Mouse (Mus musculus) adrenal gland, postnatal 4 days (tissue): Measurements from ENCODE around the gene Cnksr3. TPM values are rescaled to one million over a fixed set of nuclear protein-coding genes. Genes with fewer than 3 reads are reported as not detected.
A peak's percentile ranks its signal among the peaks of the same experiment; 100 is the strongest.

Experiments used
- DNase-seq, 2 experiments: peaks; one replicate each; pipeline ENCODE4 v3.0.0; 2021 to 2022; ENCODE audit warnings: low spot score in 2 of 2, mixed read lengths in 2 of 2
- total RNA-seq, 2 experiments: library from RNA; stranded (reverse); gene quantifications; 2 replicates each; pipeline ENCODE4 v1.2.3; 2021

Gene Cnksr3
- total RNA-seq, 2 experiments from 2014 or later, result 18.1 to 21.3 TPM

DNA sequence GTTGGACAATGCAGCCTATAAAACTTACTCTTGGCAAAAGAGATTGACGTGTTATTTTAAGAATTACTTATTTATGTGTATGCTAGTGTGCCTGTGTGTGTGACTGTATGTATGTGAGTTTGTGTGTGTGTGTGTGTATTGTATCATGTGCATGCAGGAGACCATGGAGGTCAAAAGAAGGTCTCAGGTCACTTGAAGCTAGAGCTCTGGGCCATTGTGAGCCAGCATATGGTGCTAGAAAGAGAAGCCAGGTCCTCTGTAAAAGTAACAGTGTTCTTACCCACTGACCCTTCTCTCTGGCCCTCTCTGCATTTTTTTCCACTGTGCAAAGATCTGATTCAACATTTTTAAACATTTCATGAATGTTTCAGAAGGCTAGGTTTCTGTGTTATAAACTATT lies 134.1 kb downstream of the Cnksr3 start:
- DNase-seq, result no peak

DNA sequence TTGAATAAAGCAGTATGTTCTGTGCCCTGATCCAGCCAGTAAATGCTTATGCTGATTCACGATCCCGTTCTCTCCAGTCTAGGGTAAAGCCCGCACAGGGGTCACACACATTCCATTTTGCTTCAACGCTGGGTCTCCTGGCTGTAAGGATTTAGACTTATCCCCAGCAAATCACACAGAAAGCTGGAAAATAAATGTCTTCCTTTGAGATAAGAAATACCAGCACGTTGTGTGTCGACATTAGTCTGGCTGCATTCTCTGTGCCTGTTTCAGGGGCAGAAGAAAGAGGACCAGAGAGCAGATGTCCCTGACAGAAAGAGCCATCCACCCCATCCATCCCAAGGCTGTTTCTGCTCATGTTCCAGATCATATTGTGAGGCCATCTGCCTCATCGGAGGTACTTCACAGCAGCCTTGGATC lies 134.6 kb downstream of the Cnksr3 start:
- DNase-seq, result no peak

DNA sequence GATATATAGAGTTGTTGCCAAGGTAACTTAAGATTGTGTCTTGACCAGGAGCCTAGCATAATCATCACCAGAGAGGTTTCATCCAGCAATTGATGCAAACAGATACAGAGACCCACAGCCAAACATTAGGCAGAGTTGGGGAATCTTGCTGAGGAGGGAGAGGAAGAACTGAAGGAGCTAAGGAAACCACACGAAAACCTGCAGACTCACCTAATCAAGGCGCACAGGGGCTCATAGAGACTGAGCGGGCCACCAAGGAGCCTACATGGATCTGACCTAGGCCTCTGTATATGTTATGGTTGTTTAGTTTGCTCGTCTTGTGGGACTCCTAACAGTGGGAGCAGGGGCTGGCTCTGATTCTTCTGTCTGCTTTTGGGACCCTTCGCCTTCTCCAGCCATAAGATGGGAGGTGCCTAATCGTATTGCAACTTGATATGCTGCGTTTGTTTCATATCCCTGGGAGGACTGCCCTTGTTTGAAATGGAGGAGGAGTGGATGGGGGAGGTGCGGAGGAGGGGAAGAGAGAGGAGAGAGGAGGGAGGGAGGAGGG lies 135.3 kb downstream of the Cnksr3 start:
- DNase-seq, result no peak

DNA sequence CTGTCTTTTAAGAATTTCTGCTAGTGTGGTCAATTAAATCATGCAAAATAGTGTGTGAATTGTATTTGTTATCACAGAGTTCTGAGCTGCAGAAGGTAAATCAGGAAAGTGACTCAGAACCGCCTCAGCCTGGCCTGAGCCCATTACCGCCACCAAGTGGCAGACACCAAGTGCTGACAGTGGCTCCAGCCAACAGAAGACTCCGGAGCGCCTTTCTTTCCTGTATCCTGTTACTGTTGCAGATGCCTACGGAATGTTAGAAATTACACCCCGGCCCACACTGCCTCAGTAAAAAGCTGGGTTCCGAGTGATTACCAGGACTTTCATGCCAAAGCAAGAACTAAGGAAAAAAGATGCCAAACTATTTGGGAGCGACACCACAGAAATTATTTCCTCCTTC lies 135.8 kb downstream of the Cnksr3 start:
- DNase-seq, result peak; percentile 18 to 55

DNA sequence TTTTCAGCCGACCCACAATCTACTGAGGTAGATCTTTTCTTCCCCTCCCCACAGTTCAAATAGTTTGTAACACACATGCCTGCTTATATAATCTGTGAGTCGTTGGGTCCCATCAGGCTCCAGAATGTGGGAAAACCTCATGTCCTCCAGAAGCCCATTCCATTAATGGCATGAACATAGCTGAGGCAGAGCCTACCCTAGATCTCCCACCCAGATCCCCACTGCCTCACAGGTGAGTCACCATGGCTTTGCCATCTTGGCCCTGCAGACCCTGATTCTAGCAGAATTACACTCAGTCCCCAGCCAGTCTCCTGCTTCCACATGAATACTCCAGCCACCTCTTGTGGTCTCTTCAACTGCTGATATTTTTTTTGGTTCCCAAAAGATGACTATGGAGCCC lies 136.4 kb downstream of the Cnksr3 start:
- no peak for DNase-seq

DNA sequence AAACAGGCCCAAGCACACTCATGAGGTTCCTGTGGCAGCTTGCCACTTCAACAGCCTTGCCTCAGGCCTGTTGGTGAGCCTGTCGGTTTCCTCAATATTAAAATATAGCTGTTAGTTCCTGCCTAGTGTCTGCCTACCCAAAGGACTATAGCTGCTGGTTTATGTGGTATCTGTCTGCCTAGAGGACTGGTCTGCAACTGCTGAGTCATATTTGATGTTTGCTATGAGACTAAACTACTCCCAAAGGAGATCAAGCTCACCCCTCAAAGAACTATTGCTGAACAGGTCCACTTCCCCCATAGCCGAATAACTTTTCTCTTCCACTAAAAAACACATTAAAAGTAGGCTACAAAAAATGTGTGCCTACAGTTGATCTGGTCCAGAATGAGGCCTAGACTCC lies 137.8 kb downstream of the Cnksr3 start:
- no peak for DNase-seq

DNA sequence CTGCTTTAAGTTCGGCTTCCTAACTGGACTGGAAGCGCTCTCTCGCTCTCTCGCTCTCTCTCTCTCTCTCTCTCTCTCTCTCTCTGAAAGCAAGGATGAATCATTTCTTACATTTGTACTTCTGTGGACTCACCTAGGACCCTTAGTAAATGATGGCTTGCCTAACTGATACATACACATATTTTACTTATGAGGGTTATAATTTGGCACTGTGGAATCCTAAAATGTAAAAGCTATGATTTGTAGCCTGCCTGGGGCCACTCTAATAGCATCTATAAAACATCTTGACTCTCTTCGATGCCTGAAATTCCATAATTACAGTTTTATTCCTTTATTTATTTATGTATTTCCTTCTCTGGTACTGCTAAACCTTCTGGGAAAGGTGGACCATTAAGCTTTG lies 141.1 kb downstream of the Cnksr3 start:
- no peak for DNase-seq

DNA sequence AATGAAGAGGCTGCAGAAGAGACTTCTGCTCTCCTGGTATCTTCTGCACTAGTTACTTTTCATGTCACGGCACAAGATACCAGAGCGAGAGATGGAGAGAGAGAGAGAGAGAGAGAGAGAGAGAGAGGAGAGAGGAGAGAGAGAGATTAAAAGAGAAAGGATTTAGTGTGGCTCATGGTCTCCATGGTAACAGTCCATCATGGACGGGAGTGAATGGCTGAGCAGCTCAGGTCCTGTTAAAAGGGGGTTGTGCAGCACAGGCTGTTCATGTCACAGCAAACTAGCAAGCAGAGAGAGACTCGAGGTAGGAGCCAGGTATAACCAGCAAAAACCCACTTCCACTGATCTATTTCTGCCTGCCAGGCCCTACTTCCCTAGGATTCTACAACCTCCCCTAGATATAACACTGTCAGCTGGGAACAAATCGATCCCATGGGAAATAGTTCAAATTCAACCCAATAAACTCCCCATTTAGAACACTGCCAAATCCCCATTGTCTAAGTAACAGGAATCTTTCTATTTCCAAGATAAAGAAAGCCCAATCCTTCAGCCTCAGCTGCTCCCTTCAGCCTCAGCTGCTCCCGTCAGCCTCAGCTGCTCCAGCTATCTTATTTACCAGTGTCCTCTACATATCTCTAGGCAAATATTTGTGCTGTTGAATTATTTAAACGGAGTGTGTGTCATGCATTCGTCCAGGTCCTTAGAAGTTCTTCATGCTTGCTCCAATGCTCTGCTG lies 141.8 kb downstream of the Cnksr3 start:
- no peak for DNase-seq

DNA sequence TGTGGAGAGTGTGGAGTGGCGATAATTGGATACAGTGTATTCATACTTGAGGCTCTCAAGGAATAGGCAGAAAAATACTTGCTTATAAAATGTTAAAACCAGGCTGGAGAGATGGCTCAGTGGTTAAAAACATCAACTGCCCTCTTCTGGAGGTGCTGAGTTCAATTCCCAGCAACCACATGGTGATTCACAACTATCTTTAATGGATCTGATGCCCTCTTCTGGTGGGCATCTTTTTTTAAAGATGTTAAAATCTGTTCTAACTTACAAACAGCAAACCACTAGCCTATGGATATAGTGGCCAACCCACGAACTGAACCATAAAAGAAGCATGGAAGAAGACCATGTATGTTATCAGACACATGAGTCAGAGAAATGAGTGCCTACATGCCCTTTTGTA lies 142.9 kb downstream of the Cnksr3 start:
- DNase-seq, result no peak

Other genes starting within 250 kb of the Cnksr3 start
- 1 to 10 TPM in 1 of 2 experiments, under 1 TPM in 1; 0.45 to 2.1 TPM for gene Ipcef1, start 159.8 kb downstream of the Cnksr3 start, total RNA-seq